Comparison of ENCODE assay signal across 22 mouse cellular contexts in genomic region chr12:99972825-99973224, GRCm38 (mm10). TPM values are rescaled to one million over a fixed set of nuclear protein-coding genes. Genes with fewer than 3 reads are reported as not detected.
DNase-seq lines count a peak whose midpoint lies in the region; ATAC-seq and TF ChIP-seq lines count a peak whose summit lies in the region.
"Had no signal": no experiment of that assay in that cellular context is flagged by ENCODE, and none has a peak within 500 bp of the region (broad histone marks: within the 10 kb centered on the region; RNA-seq: fewer than 3 reads in every experiment).

No protein-coding gene starts in this region.

- no peaks in the 10 kb centered on the region for H3K36me3 ChIP-seq in heart, embryonic 10.5 days
- no peaks in the 10 kb centered on the region for H3K36me3 ChIP-seq in lung, postnatal 0 days (ENCODE audit: insufficient read depth, low read length)
- H3K36me3 ChIP-seq in MEL (ENCODE audit: control insufficient read depth in 1 of 2, insufficient read depth in 2 of 2, low read length in 2 of 2) = no peaks in the 10 kb centered on the region
- no peaks in the 10 kb centered on the region for H3K36me3 ChIP-seq in stomach, postnatal 0 days (ENCODE audit: control insufficient read depth, insufficient read depth, low read length)
- H3K36me3 ChIP-seq: hindbrain, embryonic 15.5 days; liver, embryonic 13.5 days had no signal

- peak; percentile 32 for TF ChIP-seq CTCF in lung, postnatal 0 days (IDR thresholded peaks at IDR 0.05)
- peak; percentile 31 to 58 (median 41) for TF ChIP-seq CTCF in MEL (IDR thresholded peaks at IDR 0.05 in 2 of 3, conservative IDR thresholded peaks at IDR 0.05 in 1 of 3; ENCODE audit: control insufficient read depth in 1 of 3, insufficient read depth in 1 of 3, low read depth in 2 of 3, low read length in 3 of 3, poor library complexity in 1 of 3, severe bottlenecking in 1 of 3)
- peak; percentile 26; the same call in 1 of the 2 replicates for TF ChIP-seq CTCF in stomach, postnatal 0 days (IDR thresholded peaks at IDR 0.05; ENCODE audit: low read depth)

- H3K27ac ChIP-seq in heart, embryonic 10.5 days = no peak overlapping the region
- H3K27ac ChIP-seq in lung, postnatal 0 days (ENCODE audit: low read length) = no peak overlapping the region
- H3K27ac ChIP-seq in MEL (ENCODE audit: control insufficient read depth, low read depth, low read length) = no peak overlapping the region
- no peak overlapping the region for H3K27ac ChIP-seq in stomach, postnatal 0 days (replicated peaks)
- H3K27ac ChIP-seq: hindbrain, embryonic 15.5 days; liver, embryonic 13.5 days had no signal

- no peaks in the 10 kb centered on the region for H3K9me3 ChIP-seq in heart, embryonic 10.5 days
- H3K9me3 ChIP-seq in lung, postnatal 0 days (ENCODE audit: low read length) = no peaks in the 10 kb centered on the region
- H3K9me3 ChIP-seq in MEL (replicated peaks; ENCODE audit: insufficient read depth, low read length) = no peaks in the 10 kb centered on the region
- no peaks in the 10 kb centered on the region for H3K9me3 ChIP-seq in stomach, postnatal 0 days (ENCODE audit: control insufficient read depth, low read length)
- H3K9me3 ChIP-seq: hindbrain, embryonic 15.5 days; liver, embryonic 13.5 days had no signal

- intact Hi-C loops in heart, postnatal 14 days (cut with DNase I) = no loop called here

- no peak overlapping the region for H3K4me2 ChIP-seq in lung, postnatal 0 days (replicated peaks; ENCODE audit: low read depth, low read length)
- H3K4me2 ChIP-seq in stomach, postnatal 0 days (replicated peaks; ENCODE audit: low read depth) = no peak overlapping the region
- H3K4me2 ChIP-seq: heart, embryonic 11.5 days; hindbrain, embryonic 15.5 days; liver, embryonic 13.5 days; midbrain, embryonic 11.5 days had no signal

- ATAC-seq in lung, postnatal 0 days = no peak
- no peak for ATAC-seq in stomach, postnatal 0 days (ENCODE audit: low FRiP score, low TSS enrichment)

- no peak overlapping the region for H3K4me3 ChIP-seq in heart, embryonic 10.5 days
- H3K4me3 ChIP-seq in lung, postnatal 0 days (ENCODE audit: low read depth, low read length) = no peak overlapping the region
- no peak overlapping the region for H3K4me3 ChIP-seq in MEL (ENCODE audit: control insufficient read depth in 1 of 2, insufficient read depth in 1 of 2, low read depth in 2 of 2, low read length in 2 of 2)
- no peak overlapping the region for H3K4me3 ChIP-seq in stomach, postnatal 0 days (ENCODE audit: low read depth, low read length)
- H3K4me3 ChIP-seq: hindbrain, embryonic 15.5 days; liver, embryonic 13.5 days had no signal

- DNase-seq in heart, embryonic 10.5 days (ENCODE audit: low spot score) = peak; percentile 27
- DNase-seq in heart, postnatal 14 days = no peak
- no peak for DNase-seq in lung, postnatal 0 days (ENCODE audit: low spot score)
- no peak for DNase-seq in lung, postnatal 25 days (ENCODE audit: low spot score)
- DNase-seq in MEL (ENCODE audit: low read depth, low spot score) = peak; percentile 45
- DNase-seq in stomach, postnatal 0 days (ENCODE audit: low spot score) = no peak
- DNase-seq in right cerebral cortex, adult 18-20 months = no peak
- DNase-seq in spleen, postnatal 4 days (ENCODE audit: low spot score in 2 of 2) = no peak
- DNase-seq: adrenal gland, postnatal 36 days; cerebellum, adult 8-10 months; heart, postnatal 36 days; kidney, adult 18-20 months; kidney, postnatal 36 days; left cerebral cortex, postnatal 4 days; liver, embryonic 13.5 days; lung, postnatal 36 days; right cerebral cortex, postnatal 4 days; thymus, adult 2 months had no signal

- WGBS in heart, embryonic 10.5 days = 49% methylated on average over 7 of the region's 7 CpGs
- 60% methylated on average over 7 of the region's 7 CpGs for WGBS in lung, postnatal 0 days
- WGBS in stomach, postnatal 0 days = 54% methylated on average over 7 of the region's 7 CpGs

- no peaks in the 10 kb centered on the region for H3K4me1 ChIP-seq in heart, embryonic 10.5 days
- H3K4me1 ChIP-seq in lung, postnatal 0 days (ENCODE audit: insufficient read depth, low read depth, low read length) = no peaks in the 10 kb centered on the region
- no peaks in the 10 kb centered on the region for H3K4me1 ChIP-seq in MEL (ENCODE audit: control insufficient read depth in 1 of 2, insufficient read depth in 2 of 2, low read length in 2 of 2)
- no peaks in the 10 kb centered on the region for H3K4me1 ChIP-seq in stomach, postnatal 0 days (replicated peaks; ENCODE audit: control insufficient read depth, insufficient read depth)
- H3K4me1 ChIP-seq: hindbrain, embryonic 15.5 days; liver, embryonic 13.5 days had no signal

- no peaks in the 10 kb centered on the region for H3K79me2 ChIP-seq in MEL (ENCODE audit: control insufficient read depth, insufficient read depth, low read length, poor library complexity)

- peak; percentile 59 for TF ChIP-seq RAD21 in MEL (IDR thresholded peaks at IDR 0.05; ENCODE audit: low read depth, low read length)

- no peak overlapping the region for H3K9ac ChIP-seq in lung, postnatal 0 days (replicated peaks; ENCODE audit: low read depth)
- no peak overlapping the region for H3K9ac ChIP-seq in MEL (ENCODE audit: control insufficient read depth, low read depth, low read length, poor library complexity, severe bottlenecking)
- H3K9ac ChIP-seq in stomach, postnatal 0 days (ENCODE audit: low read length) = no peak overlapping the region
- H3K9ac ChIP-seq: hindbrain, embryonic 15.5 days; liver, embryonic 13.5 days had no signal

- H3K27me3 ChIP-seq in heart, embryonic 10.5 days (ENCODE audit: insufficient read depth, poor library complexity, severe bottlenecking) = peaks cover 32% of the 10 kb centered on the region
- peaks cover 4% of the 10 kb centered on the region for H3K27me3 ChIP-seq in lung, postnatal 0 days (replicated peaks; ENCODE audit: insufficient read depth, low read length)
- peaks cover 0 to 3% of the 10 kb centered on the region in 2 experiments; a peak in 1 of 4 replicates for H3K27me3 ChIP-seq in MEL (ENCODE audit: control insufficient read depth in 1 of 2, insufficient read depth in 2 of 2, low read length in 2 of 2)
- H3K27me3 ChIP-seq in stomach, postnatal 0 days (ENCODE audit: control insufficient read depth, insufficient read depth, low read length) = peaks cover 8% of the 10 kb centered on the region; the same call in 1 of the 2 replicates

- TF ChIP-seq POLR2A in MEL (IDR thresholded peaks at IDR 0.05; ENCODE audit: control insufficient read depth in 1 of 2, insufficient read depth in 1 of 2, low read depth in 1 of 2, low read length in 2 of 2, poor library complexity in 1 of 2) = no peak

- TF ChIP-seq EP300 in lung, postnatal 0 days (IDR thresholded peaks at IDR 0.05) = no peak
- TF ChIP-seq EP300 in MEL (IDR thresholded peaks at IDR 0.05; ENCODE audit: low read depth in 1 of 2, low read length in 2 of 2) = no peak
- no peak for TF ChIP-seq EP300 in stomach, postnatal 0 days (optimal IDR thresholded peaks at IDR 0.05)

TF ChIP-seq in MEL, 35 proteins besides CTCF, POLR2A, EP300 and RAD21:
- TF ChIP-seq SMC3 (IDR thresholded peaks at IDR 0.05; ENCODE audit: low read depth, low read length) (peak; percentile 49), ZC3H11A (IDR thresholded peaks at IDR 0.05; ENCODE audit: low read depth, low read length) (peak; percentile 20), ZMIZ1 (IDR thresholded peaks at IDR 0.05; ENCODE audit: low read depth, low read length) (no peak), UBTF (IDR thresholded peaks at IDR 0.05; ENCODE audit: borderline replicate concordance, insufficient read depth, low read depth, low read length) (no peak), USF2 (IDR thresholded peaks at IDR 0.05; ENCODE audit: borderline replicate concordance in 1 of 2, insufficient read depth in 1 of 2, low read depth in 1 of 2, low read length in 2 of 2) (no peak), SIN3A (IDR thresholded peaks at IDR 0.05; ENCODE audit: low read length) (no peak)

RNA-seq across cellular contexts. Expression of gene Kcnk13, which starts 8.5 kb away (rescaled TPM):
- 0.05 and 0.23 TPM in 2 replicates for polyA plus RNA-seq in heart, embryonic 10.5 days (2016; fragmentation: Nextera tagmentation; extraction: Ambion mirVana)
- total RNA-seq in heart, postnatal 14 days (2021) = under 1 TPM; 0.50 to 0.63 TPM
- 7.8 and 8.3 TPM in 2 replicates for polyA plus RNA-seq in lung, postnatal 0 days (2015; fragmentation: Nextera tagmentation; extraction: Ambion mirVana)
- not detected in 2 replicates for total RNA-seq in MEL (2012; rRNA removed)
- polyA plus RNA-seq in MEL (2012; ENCODE audit: insufficient read depth in 1 of 2, insufficient read length in 2 of 2, low read depth in 1 of 2, low replicate concordance in 2 of 2, missing spikeins in 1 of 2) = not detected
- polyA plus RNA-seq in stomach, postnatal 0 days (2015; fragmentation: Nextera tagmentation; extraction: Ambion mirVana) = 0.45 TPM in 2 replicates
- polyA plus RNA-seq: C2C12 had no signal

Comparison
In these comparisons a context has a peak if more than half of its experiments do, and no peak if none do; other contexts are left out.
1. DNase-seq: peak in heart, embryonic 10.5 days (single experiment) and MEL (single experiment); none in heart, postnatal 14 days (0 of 2), lung, postnatal 0 days (single experiment), lung, postnatal 25 days (single experiment), stomach, postnatal 0 days (single experiment), right cerebral cortex, adult 18-20 months (single experiment) and spleen, postnatal 4 days (0 of 2).
2. Peak in every context shown above with its lines, with median percentiles within 50 percentile points of each other: CTCF ChIP-seq.